Mouse (Mus musculus) ES-E14 (cell line): ENCODE measurements at regions not wholly inside any gene's neighbourhood (a gene's known extent, or its start where the extent isn't known, plus 50 kb on each side); places are given as distances from the start of the nearest gene placed in this dataset.
"Not testable (repeated sequence)": the region's sequence is repeated elsewhere in the genome, so short reads cannot be mapped to it uniquely, and the experiment has no call there.

ENCODE experiments used
- DNase-seq: peaks from one replicate; pipeline ENCODE4 v3.0.0-alpha.2; 2013; ENCODE audit warnings: low read depth, low spot score
- H3K27ac ChIP-seq: 2 replicates; pipeline ENCODE4 v1.5.1; 2012; ENCODE audit warnings: low read depth, mild to moderate bottlenecking, low read length, moderate library complexity, mixed read lengths; ENCODE audit not compliant: poor library complexity, insufficient read depth, severe bottlenecking
- H3K36me3 ChIP-seq: 2 replicates; pipeline ENCODE4 v1.6.1; 2012; ENCODE audit warnings: mild to moderate bottlenecking, low read length, moderate library complexity, mixed read lengths; ENCODE audit not compliant: control insufficient read depth, poor library complexity, insufficient read depth, severe bottlenecking
- H3K4me1 ChIP-seq, 2 experiments: fragments of 150-350 bp in 1 of 2; sonication (generic) in 1 of 2; 2 replicates each; pipeline ENCODE4 v1.6.1; 2012; ENCODE audit warnings: low read length in 2 of 2, mild to moderate bottlenecking in 1 of 2, mixed read lengths in 1 of 2; ENCODE audit not compliant: control insufficient read depth in 2 of 2, insufficient read depth in 2 of 2, poor library complexity in 1 of 2
- H3K4me3 ChIP-seq, 2 experiments: fragments of 150-350 bp in 1 of 2; sonication (generic) in 1 of 2; 2 replicates each; pipeline ENCODE4 v1.5.1; 2012; ENCODE audit warnings: low read length in 2 of 2, low read depth in 1 of 2, mild to moderate bottlenecking in 1 of 2, mixed read lengths in 1 of 2; ENCODE audit not compliant: insufficient read depth in 1 of 2, poor library complexity in 1 of 2, severe bottlenecking in 1 of 2
- H3K9ac ChIP-seq: 2 replicates; pipeline ENCODE4 v1.6.1; 2012; ENCODE audit warnings: low read depth, mild to moderate bottlenecking, low read length, mixed read lengths; ENCODE audit not compliant: poor library complexity, insufficient read depth, severe bottlenecking
- H3K9me3 ChIP-seq: fragments of 150-350 bp; sonication (generic); 2 replicates; pipeline ENCODE4 v1.6.1; 2012; ENCODE audit warnings: low read depth, mild to moderate bottlenecking, low read length; ENCODE audit not compliant: control insufficient read depth, insufficient read depth
- CHD2 ChIP-seq: IDR thresholded peaks from 2 replicates; pipeline ENCODE4 v1.6.1; 2014; ENCODE audit warnings: mild to moderate bottlenecking, low read depth, low read length, inconsistent platforms
- HCFC1 ChIP-seq: IDR thresholded peaks from 2 replicates; pipeline ENCODE4 v1.6.1; 2012; ENCODE audit warnings: low read length, inconsistent platforms, borderline replicate concordance; ENCODE audit not compliant: insufficient read depth
- MAFK ChIP-seq: IDR thresholded peaks from 2 replicates; pipeline ENCODE4 v1.6.1; 2014; ENCODE audit warnings: mild to moderate bottlenecking, low read depth, low read length, inconsistent platforms; ENCODE audit not compliant: insufficient read depth
- ZC3H11A ChIP-seq: IDR thresholded peaks from 2 replicates; pipeline ENCODE4 v1.6.1; 2012; ENCODE audit warnings: low read depth, mild to moderate bottlenecking, inconsistent platforms, low read length, borderline replicate concordance
- ZNF384 ChIP-seq: IDR thresholded peaks from 2 replicates; pipeline ENCODE4 v1.6.1; 2012; ENCODE audit warnings: low read depth, low read length, inconsistent platforms
- in situ Hi-C, 2 experiments: fragments of 600-800 bp; cut with MboI; formaldehyde crosslinking; loops; one replicate each; pipeline ENCODE4 v1.15.1; 2025; ENCODE audit warnings: low sequenced_read_pairs in 2 of 2, inconsistent platforms in 1 of 2; ENCODE audit not compliant: unreplicated experiment in 2 of 2

DNA sequence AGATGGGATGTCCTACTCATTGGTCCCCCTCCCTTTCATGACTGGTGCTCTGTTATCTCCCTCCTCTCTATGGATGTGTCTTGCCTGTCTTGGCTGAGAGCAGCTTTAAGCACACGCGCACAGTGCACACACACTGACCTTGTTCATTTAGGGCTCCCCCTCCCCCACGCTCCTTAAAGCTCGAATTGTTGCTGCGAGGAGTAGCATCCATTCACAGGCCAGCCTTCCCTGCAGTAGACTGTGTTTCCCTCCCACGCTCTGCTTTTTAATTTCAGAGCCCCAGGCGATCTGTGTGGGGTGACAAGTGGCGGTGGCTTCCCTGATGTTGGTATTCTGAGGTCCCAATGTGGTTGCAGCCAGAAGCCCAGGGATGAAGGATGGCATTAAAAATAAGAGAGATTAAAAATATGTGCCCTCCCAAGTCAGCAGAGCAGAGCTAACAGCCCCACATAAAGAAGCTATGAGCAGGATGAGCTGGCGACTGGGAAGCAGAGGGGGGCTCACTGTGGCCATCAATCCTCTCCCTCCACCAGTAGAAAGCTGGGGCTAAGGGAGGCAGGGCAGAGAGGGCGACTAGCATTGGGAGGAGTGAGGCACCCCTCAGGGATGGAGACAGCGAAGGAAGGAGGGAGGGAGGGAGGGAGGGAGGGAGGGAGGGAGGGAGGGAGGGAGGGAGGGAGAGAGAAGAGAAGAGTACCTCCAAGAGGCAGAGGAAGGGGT lies 174.2 kb upstream of the Myt1l start:
- no peaks in the 10 kb centered on the region for H3K9me3 ChIP-seq
- no peak overlapping the region for H3K4me3 ChIP-seq
- H3K27ac ChIP-seq, result no peak overlapping the region
- DNase-seq, result no peak
- no peaks in the 10 kb centered on the region for H3K36me3 ChIP-seq
- H3K4me1 ChIP-seq, result peaks cover 0 to 6% of the 10 kb centered on the region in 2 experiments; a peak in 1 of 4 replicates
- H3K9ac ChIP-seq, result no peak overlapping the region
- in situ Hi-C loops, result no loop called here
- TF ChIP-seq CHD2 (no peak), MAFK (no peak), ZC3H11A (no peak), HCFC1 (no peak), ZNF384 (no peak)

DNA sequence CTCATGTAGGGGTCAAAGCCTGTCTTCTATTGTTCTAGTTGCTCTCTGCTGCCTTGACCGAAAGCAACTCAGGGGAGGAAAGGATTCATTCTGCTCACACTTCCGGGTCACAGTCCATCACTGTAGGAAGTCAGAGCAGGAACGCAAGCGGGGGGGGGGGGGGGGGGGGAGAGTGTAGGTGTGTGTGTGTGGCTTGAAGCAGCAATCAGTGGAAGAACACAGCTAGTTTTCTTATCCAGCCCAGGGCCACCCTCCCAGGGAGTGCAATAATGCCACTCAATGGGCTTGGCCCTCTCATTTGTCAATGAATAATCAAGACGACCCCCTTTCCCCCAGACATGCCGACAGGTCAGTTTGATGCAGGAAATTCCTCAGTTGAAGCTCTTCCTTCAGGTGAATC lies 173.4 kb upstream of the Myt1l start:
- in situ Hi-C loops, result no loop called here
- Histone ChIP-seq H3K4me1 (peaks cover 0 to 6% of the 10 kb centered on the region in 2 experiments; a peak in 1 of 4 replicates), H3K9ac (no peak overlapping the region), H3K36me3 (no peaks in the 10 kb centered on the region), H3K4me3 (no peak overlapping the region), H3K27ac (no peak overlapping the region), H3K9me3 (no peaks in the 10 kb centered on the region)
- TF ChIP-seq HCFC1 (no peak), ZNF384 (no peak), ZC3H11A (no peak), CHD2 (no peak), MAFK (no peak)
- no peak for DNase-seq

DNA sequence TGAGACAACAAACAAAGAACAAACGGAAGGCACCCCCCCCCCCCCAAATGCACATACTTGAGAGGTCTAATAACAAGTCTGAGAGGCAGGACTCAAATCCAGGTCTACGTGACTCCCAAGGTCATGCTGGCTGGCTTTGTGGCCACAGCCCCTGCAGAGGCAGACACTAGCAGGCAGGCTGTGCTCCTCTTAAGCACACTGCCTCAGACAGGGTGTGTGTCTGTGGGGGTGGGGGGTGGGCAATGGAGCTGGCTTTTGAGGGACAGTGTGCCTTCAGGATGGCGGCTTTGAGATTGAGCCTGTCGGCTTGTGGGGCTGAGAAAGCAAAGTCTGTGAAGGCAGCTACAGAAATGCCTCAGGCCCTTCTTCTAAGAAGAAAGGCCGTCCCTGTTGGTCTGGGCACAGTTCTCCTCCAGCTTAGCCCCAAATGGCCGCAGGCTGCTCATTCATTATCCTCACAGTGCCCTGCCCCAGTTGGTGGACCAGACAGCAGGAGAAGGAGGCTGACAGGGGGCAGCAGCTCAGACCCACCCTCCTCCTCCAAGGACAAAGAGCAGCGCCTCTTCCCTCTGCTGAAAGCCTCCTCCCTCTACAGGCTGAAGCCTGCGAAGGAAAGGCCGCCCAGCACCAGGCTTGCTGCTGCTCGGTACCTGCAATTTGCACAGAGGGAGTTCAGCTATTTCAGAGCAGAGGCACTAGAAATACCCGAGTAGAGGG lies 171.3 kb upstream of the Myt1l start:
- no peaks in the 10 kb centered on the region for H3K9me3 ChIP-seq
- TF ChIP-seq CHD2 (no peak), ZC3H11A (no peak), ZNF384 (no peak), HCFC1 (no peak), MAFK (no peak)
- H3K4me3 ChIP-seq, result no peak overlapping the region; a peak in 1 of 4 replicates
- no peak overlapping the region for H3K9ac ChIP-seq
- H3K27ac ChIP-seq, result no peak overlapping the region
- H3K36me3 ChIP-seq, result no peaks in the 10 kb centered on the region
- no peak for DNase-seq
- in situ Hi-C loops, result no loop called here
- H3K4me1 ChIP-seq, result peaks cover 0 to 6% of the 10 kb centered on the region in 2 experiments; a peak in 1 of 4 replicates

DNA sequence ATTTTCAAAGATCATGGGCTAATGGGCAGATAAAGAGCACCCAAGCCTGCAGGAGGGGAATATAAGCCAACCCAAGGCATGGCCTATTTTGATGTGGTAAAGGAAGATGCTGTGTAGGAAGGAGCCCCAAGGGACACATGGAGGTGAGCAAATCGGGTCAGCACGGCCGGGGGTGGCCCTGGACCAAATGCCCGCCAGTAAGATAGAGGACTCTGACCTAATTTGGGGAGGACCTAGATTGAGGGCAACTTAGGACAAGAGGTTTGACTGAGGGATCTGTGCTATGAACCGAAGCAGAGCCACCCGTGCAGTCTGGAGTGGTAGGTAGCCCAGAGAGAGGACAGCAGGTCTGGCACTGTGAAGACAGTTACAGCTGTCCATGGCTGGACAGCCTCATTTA lies 166.9 kb upstream of the Myt1l start:
- Histone ChIP-seq H3K9ac (no peak overlapping the region), H3K4me1 (peaks cover 0 to 6% of the 10 kb centered on the region in 2 experiments; a peak in 1 of 4 replicates), H3K4me3 (no peak overlapping the region), H3K27ac (no peak overlapping the region), H3K9me3 (no peaks in the 10 kb centered on the region), H3K36me3 (no peaks in the 10 kb centered on the region)
- TF ChIP-seq HCFC1 (no peak), ZC3H11A (no peak), ZNF384 (no peak), MAFK (no peak), CHD2 (no peak)
- DNase-seq, result no peak
- in situ Hi-C loops, result no loop called here

DNA sequence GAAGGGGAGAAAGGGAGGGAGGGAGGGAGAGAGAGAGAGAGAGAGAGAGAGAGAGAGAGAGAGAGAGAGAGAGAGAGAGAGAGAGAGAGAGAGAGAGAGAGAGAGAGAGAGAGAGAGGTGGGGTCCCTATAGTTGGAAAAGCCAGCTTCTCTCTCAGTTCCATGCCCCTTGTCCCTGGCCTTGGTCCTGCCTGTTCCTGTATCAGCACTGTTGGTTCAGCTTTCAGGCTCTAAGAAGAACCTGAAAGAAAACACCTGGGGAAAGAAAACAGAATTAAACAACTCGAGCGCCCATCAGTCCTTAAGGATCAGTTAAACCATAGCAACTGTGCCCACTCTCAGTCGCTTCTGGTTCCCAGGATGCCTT lies 160.5 kb upstream of the Myt1l start:
- H3K4me1 ChIP-seq, in situ Hi-C loops, H3K4me3 ChIP-seq, H3K9ac ChIP-seq, H3K9me3 ChIP-seq, DNase-seq, H3K27ac ChIP-seq, H3K36me3 ChIP-seq: not testable (repeated sequence)
